Mouse (Mus musculus) MEL (cell line): ENCODE data around the gene Mrps34. TPM values are rescaled to one million over a fixed set of nuclear protein-coding genes. Genes with fewer than 3 reads are reported as not detected.

Source experiments
- DNase-seq: peaks from one replicate; pipeline ENCODE4 v3.0.0; 2011; ENCODE audit warnings: low read depth, low spot score
- H3K27ac ChIP-seq: 2 replicates; pipeline ENCODE4 v1.5.1; 2012; ENCODE audit warnings: low read depth, mild to moderate bottlenecking, control low read depth, low read length, moderate library complexity; ENCODE audit not compliant: control insufficient read depth
- H3K27me3 ChIP-seq, 2 experiments: fragments of 150-350 bp in 1 of 2; sonication (generic) in 1 of 2; 2 replicates each; pipeline ENCODE4 v1.6.1; 2012; ENCODE audit warnings: low read length in 2 of 2, mild to moderate bottlenecking in 2 of 2, improper control_type of control experiment in 1 of 2, moderate library complexity in 1 of 2; ENCODE audit not compliant: insufficient read depth in 2 of 2, control insufficient read depth in 1 of 2
- H3K36me3 ChIP-seq, 2 experiments: 2 replicates each; pipeline ENCODE4 v1.6.1; 2012 to 2014; ENCODE audit warnings: low read length in 2 of 2, improper control_type of control experiment in 1 of 2, inconsistent platforms in 1 of 2, mild to moderate bottlenecking in 1 of 2; ENCODE audit not compliant: insufficient read depth in 2 of 2, control insufficient read depth in 1 of 2
- H3K4me1 ChIP-seq, 2 experiments: fragments of 150-350 bp in 1 of 2; sonication (generic) in 1 of 2; 2 replicates each; pipeline ENCODE4 v1.6.1; 2012; ENCODE audit warnings: low read length in 2 of 2, improper control_type of control experiment in 1 of 2, mild to moderate bottlenecking in 1 of 2; ENCODE audit not compliant: insufficient read depth in 2 of 2, control insufficient read depth in 1 of 2
- H3K4me3 ChIP-seq, 2 experiments: fragments of 150-350 bp in 1 of 2; sonication (generic) in 1 of 2; 2 replicates each; pipeline ENCODE4 v1.5.1; 2012; ENCODE audit warnings: low read depth in 2 of 2, low read length in 2 of 2, mild to moderate bottlenecking in 2 of 2, moderate library complexity in 2 of 2, control low read depth in 1 of 2, improper control_type of control experiment in 1 of 2; ENCODE audit not compliant: control insufficient read depth in 1 of 2, insufficient read depth in 1 of 2
- H3K79me2 ChIP-seq: 2 replicates; pipeline ENCODE4 v1.6.1; 2012; ENCODE audit warnings: mild to moderate bottlenecking, low read length, moderate library complexity; ENCODE audit not compliant: control insufficient read depth, poor library complexity, insufficient read depth
- H3K9ac ChIP-seq: 2 replicates; pipeline ENCODE4 v1.6.1; 2012; ENCODE audit warnings: low read depth, mild to moderate bottlenecking, control low read depth, low read length, moderate library complexity; ENCODE audit not compliant: control insufficient read depth, poor library complexity, severe bottlenecking
- H3K9me3 ChIP-seq: fragments of 150-350 bp; sonication (generic); replicated peaks from 2 replicates; pipeline ENCODE4 v1.6.1; 2012; ENCODE audit warnings: mild to moderate bottlenecking, low read length, improper control_type of control experiment, moderate library complexity; ENCODE audit not compliant: insufficient read depth
- CHD1 ChIP-seq: IDR thresholded peaks from 2 replicates; pipeline ENCODE4 v1.6.1; 2012; ENCODE audit warnings: low read depth, mild to moderate bottlenecking, inconsistent platforms, low read length, improper control_type of control experiment
- CTCF ChIP-seq, 3 experiments: IDR thresholded peaks in 2 of 3; conservative IDR thresholded peaks in 1 of 3; 2 replicates each; pipeline ENCODE4 v1.5.1; 2011 to 2012; ENCODE audit warnings: low read length in 3 of 3, low read depth in 2 of 3, mild to moderate bottlenecking in 2 of 3, improper control_type of control experiment in 1 of 3, inconsistent platforms in 1 of 3, mixed read lengths in 1 of 3, moderate library complexity in 1 of 3; ENCODE audit not compliant: control insufficient read depth in 1 of 3, insufficient read depth in 1 of 3, poor library complexity in 1 of 3, severe bottlenecking in 1 of 3
- E2F4 ChIP-seq: IDR thresholded peaks from 2 replicates; pipeline ENCODE4 v1.6.1; 2011; ENCODE audit warnings: low read depth, low read length, improper control_type of control experiment, borderline replicate concordance
- ELF1 ChIP-seq: IDR thresholded peaks from 2 replicates; pipeline ENCODE4 v1.6.1; 2014; ENCODE audit warnings: low read depth, mild to moderate bottlenecking, inconsistent platforms, low read length, improper control_type of control experiment, moderate library complexity
- EP300 ChIP-seq, 2 experiments: IDR thresholded peaks; 2 replicates each; pipeline ENCODE4 v1.6.1; 2011; ENCODE audit warnings: improper control_type of control experiment in 2 of 2, low read length in 2 of 2, low read depth in 1 of 2, mild to moderate bottlenecking in 1 of 2
- ETS1 ChIP-seq: IDR thresholded peaks from 2 replicates; pipeline ENCODE4 v1.6.1; 2012; ENCODE audit warnings: low read depth, mild to moderate bottlenecking, inconsistent platforms, low read length, improper control_type of control experiment, moderate library complexity
- GABPA ChIP-seq: IDR thresholded peaks from 2 replicates; pipeline ENCODE4 v1.6.1; 2012; ENCODE audit warnings: low read depth, mild to moderate bottlenecking, inconsistent platforms, low read length, improper control_type of control experiment, moderate library complexity
- JUND ChIP-seq: IDR thresholded peaks from 2 replicates; pipeline ENCODE4 v1.6.1; 2011; ENCODE audit warnings: low read depth, mild to moderate bottlenecking, improper control_type of control experiment, low read length
- KAT2A ChIP-seq: conservative IDR thresholded peaks from 2 replicates; pipeline ENCODE4 v1.6.1; 2012; ENCODE audit warnings: low read depth, low read length, improper control_type of control experiment, inconsistent platforms
- MAFK ChIP-seq: IDR thresholded peaks from 2 replicates; pipeline ENCODE4 v1.6.1; 2011; ENCODE audit warnings: low read depth, mild to moderate bottlenecking, low read length, improper control_type of control experiment, borderline replicate concordance
- MAZ ChIP-seq: IDR thresholded peaks from 2 replicates; pipeline ENCODE4 v1.6.1; 2012; ENCODE audit warnings: low read depth, mild to moderate bottlenecking, inconsistent platforms, low read length, improper control_type of control experiment
- MXI1 ChIP-seq: IDR thresholded peaks from 2 replicates; pipeline ENCODE4 v1.6.1; 2011; ENCODE audit warnings: mild to moderate bottlenecking, low read depth, low read length, improper control_type of control experiment
- MYB ChIP-seq: IDR thresholded peaks from 2 replicates; pipeline ENCODE4 v1.6.1; 2011; ENCODE audit warnings: mild to moderate bottlenecking, low read depth, low read length, improper control_type of control experiment
- POLR2A ChIP-seq, 2 experiments: IDR thresholded peaks; 2 replicates each; pipeline ENCODE4 v1.6.1; 2011 to 2012; ENCODE audit warnings: low read length in 2 of 2, mild to moderate bottlenecking in 2 of 2, control low read depth in 1 of 2, improper control_type of control experiment in 1 of 2, low read depth in 1 of 2, moderate library complexity in 1 of 2; ENCODE audit not compliant: control insufficient read depth in 1 of 2, insufficient read depth in 1 of 2, poor library complexity in 1 of 2
- POLR2AphosphoS5 ChIP-seq: IDR thresholded peaks from 2 replicates; pipeline ENCODE4 v1.6.1; 2012; ENCODE audit warnings: low read depth, borderline replicate concordance, mild to moderate bottlenecking, inconsistent platforms, low read length, moderate library complexity, mixed read lengths
- RAD21 ChIP-seq: IDR thresholded peaks from 2 replicates; pipeline ENCODE4 v1.6.1; 2011; ENCODE audit warnings: mild to moderate bottlenecking, low read depth, low read length, improper control_type of control experiment
- RCOR1 ChIP-seq: IDR thresholded peaks from 2 replicates; pipeline ENCODE4 v1.6.1; 2012; ENCODE audit warnings: low read depth, mild to moderate bottlenecking, inconsistent platforms, low read length, improper control_type of control experiment
- SIN3A ChIP-seq: IDR thresholded peaks from 2 replicates; pipeline ENCODE4 v1.6.1; 2012; ENCODE audit warnings: low read length, improper control_type of control experiment, inconsistent platforms
- SMC3 ChIP-seq: IDR thresholded peaks from 2 replicates; pipeline ENCODE4 v1.6.1; 2011; ENCODE audit warnings: low read depth, low read length, improper control_type of control experiment
- TBP ChIP-seq: IDR thresholded peaks from 2 replicates; pipeline ENCODE4 v1.8.0; 2011; ENCODE audit warnings: low read depth, low read length, improper control_type of control experiment
- TCF12 ChIP-seq: IDR thresholded peaks from 2 replicates; pipeline ENCODE4 v1.6.1; 2014; ENCODE audit warnings: low read depth, mild to moderate bottlenecking, inconsistent platforms, low read length, improper control_type of control experiment, moderate library complexity
- UBTF ChIP-seq: IDR thresholded peaks from 2 replicates; pipeline ENCODE4 v1.6.1; 2012; ENCODE audit warnings: low read depth, mild to moderate bottlenecking, inconsistent platforms, low read length, improper control_type of control experiment, moderate library complexity, borderline replicate concordance; ENCODE audit not compliant: insufficient read depth
- USF2 ChIP-seq, 2 experiments: IDR thresholded peaks; 2 replicates each; pipeline ENCODE4 v1.6.1; 2011 to 2012; ENCODE audit warnings: improper control_type of control experiment in 2 of 2, low read length in 2 of 2, borderline replicate concordance in 1 of 2, inconsistent platforms in 1 of 2, low read depth in 1 of 2, mild to moderate bottlenecking in 1 of 2; ENCODE audit not compliant: insufficient read depth in 1 of 2
- ZKSCAN1 ChIP-seq: IDR thresholded peaks from 2 replicates; pipeline ENCODE4 v1.6.1; 2012; ENCODE audit warnings: low read depth, mild to moderate bottlenecking, inconsistent platforms, low read length, improper control_type of control experiment, moderate library complexity
- ZMIZ1 ChIP-seq: IDR thresholded peaks from 2 replicates; pipeline ENCODE4 v1.6.1; 2012; ENCODE audit warnings: low read depth, mild to moderate bottlenecking, inconsistent platforms, low read length, improper control_type of control experiment, moderate library complexity
- polyA plus RNA-seq, 2 experiments: library from polyadenylated mRNA; stranded (reverse) in 1 of 2; unstranded in 1 of 2; fragments of >175 nt in 1 of 2; fragments of >200 nt in 1 of 2; gene quantifications; 2 replicates each; pipeline versions ENCODE4 v1.2.1 to v1.2.4; 2012; ENCODE audit warnings: low replicate concordance in 2 of 2, low read depth in 1 of 2; ENCODE audit not compliant: insufficient read length in 2 of 2, insufficient read depth in 1 of 2, missing spikeins in 1 of 2
- total RNA-seq: library from RNA; depleted of rRNA; stranded (reverse); fragments of 300-350 nt; gene quantifications from 2 replicates; pipeline ENCODE4 v1.2.3, GENCODE M21; 2012

Mrps34 gene
- total and polyA plus RNA-seq, 3 experiments: 74.8 to 82.0 TPM; not detected in 1

DNA sequence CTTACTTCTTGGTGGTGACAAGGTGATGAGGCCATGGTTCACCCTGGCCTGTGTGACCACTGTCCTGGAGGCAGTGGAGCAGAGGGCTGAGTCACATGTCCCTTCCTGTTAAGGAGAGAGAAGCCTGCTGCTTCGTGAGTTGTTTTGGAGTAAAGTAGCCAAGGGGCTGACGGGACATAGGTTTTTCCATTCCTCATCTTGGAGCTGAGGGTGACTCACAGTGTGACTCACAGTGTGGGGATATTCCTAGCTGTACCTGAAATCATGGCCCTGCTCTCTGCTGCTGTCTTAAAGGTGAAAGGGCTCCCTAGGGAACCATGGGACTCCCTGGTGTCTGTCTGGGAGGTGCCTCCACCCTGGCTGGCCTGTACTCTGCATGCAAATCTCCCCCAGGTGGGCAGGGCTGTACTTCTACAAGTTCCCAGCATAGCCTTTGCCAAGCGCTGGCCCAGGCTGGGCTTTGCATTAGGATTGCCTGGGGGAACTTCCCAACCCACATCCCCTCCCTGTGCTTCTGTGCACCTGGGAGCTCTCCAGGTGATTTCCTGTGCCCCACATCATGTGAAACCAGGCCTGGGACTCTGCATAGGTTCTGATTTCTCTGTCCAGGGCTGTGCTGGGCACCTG, 39.0 kb upstream of the Mrps34 start:
- no peak for TF ChIP-seq USF2 (IDR thresholded peaks at IDR 0.05; ENCODE audit: borderline replicate concordance in 1 of 2, insufficient read depth in 1 of 2, low read depth in 1 of 2, low read length in 2 of 2)
- TF ChIP-seq CTCF (IDR thresholded peaks at IDR 0.05 in 2 of 3, conservative IDR thresholded peaks at IDR 0.05 in 1 of 3; ENCODE audit: control insufficient read depth in 1 of 3, insufficient read depth in 1 of 3, low read depth in 2 of 3, low read length in 3 of 3, poor library complexity in 1 of 3, severe bottlenecking in 1 of 3): no peak
- no peak for TF ChIP-seq E2F4
- TF ChIP-seq POLR2AphosphoS5: no peak
- TF ChIP-seq POLR2A (IDR thresholded peaks at IDR 0.05; ENCODE audit: control insufficient read depth in 1 of 2, insufficient read depth in 1 of 2, low read depth in 1 of 2, low read length in 2 of 2, poor library complexity in 1 of 2): no peak
- no peak for TF ChIP-seq TCF12
- TF ChIP-seq MYB: no peak
- TF ChIP-seq EP300 (IDR thresholded peaks at IDR 0.05; ENCODE audit: low read depth in 1 of 2, low read length in 2 of 2): no peak
- no peak for TF ChIP-seq ZKSCAN1
- TF ChIP-seq ELF1: no peak
- no peak for TF ChIP-seq SMC3
- no peak for TF ChIP-seq ZMIZ1
- TF ChIP-seq, all 39 proteins: peak for 0
- no peak for DNase-seq
- no peak overlapping the region for H3K4me3 ChIP-seq
- no peak overlapping the region for H3K9ac ChIP-seq
- no peaks in the 10 kb centered on the region for H3K79me2 ChIP-seq
- H3K36me3 ChIP-seq: peaks cover 0 to 17% of the 10 kb centered on the region in 2 experiments; a peak in 2 of 4 replicates
- no peaks in the 10 kb centered on the region for H3K9me3 ChIP-seq
- no peaks in the 10 kb centered on the region for H3K27me3 ChIP-seq
- H3K4me1 ChIP-seq: peaks cover 4 to 22% of the 10 kb centered on the region in 2 experiments
- H3K27ac ChIP-seq: no peak overlapping the region

DNA sequence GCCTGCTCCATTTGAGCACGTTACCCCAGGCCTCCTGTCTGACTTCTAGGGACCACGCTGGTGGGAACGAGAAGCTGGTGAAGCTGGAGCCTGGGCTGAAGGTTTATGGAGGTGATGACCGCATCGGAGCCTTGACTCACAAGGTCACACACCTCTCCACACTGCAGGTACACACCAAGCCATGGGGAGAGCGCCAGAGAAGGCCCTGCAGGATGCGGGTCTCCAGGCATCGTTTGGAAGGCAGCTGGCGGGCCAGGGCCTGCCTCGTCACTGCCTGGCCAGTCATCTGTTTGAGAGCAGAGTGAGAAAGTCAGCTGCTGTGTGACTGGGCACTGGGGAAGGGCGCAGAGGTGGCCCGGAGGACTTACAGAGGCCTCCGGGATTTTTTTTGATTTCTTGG, 38.3 kb upstream of the Mrps34 start:
- Histone ChIP-seq H3K4me1 (peaks cover 4 to 16% of the 10 kb centered on the region in 2 experiments), H3K27me3 (no peaks in the 10 kb centered on the region), H3K36me3 (peaks cover 0 to 12% of the 10 kb centered on the region in 2 experiments; a peak in 2 of 4 replicates)
- no peak for TF ChIP-seq RAD21
- no peak for TF ChIP-seq CHD1
- no peak for TF ChIP-seq EP300 (IDR thresholded peaks at IDR 0.05; ENCODE audit: low read depth in 1 of 2, low read length in 2 of 2)
- TF ChIP-seq MAFK: no peak
- no peak for TF ChIP-seq CTCF (IDR thresholded peaks at IDR 0.05 in 2 of 3, conservative IDR thresholded peaks at IDR 0.05 in 1 of 3; ENCODE audit: control insufficient read depth in 1 of 3, insufficient read depth in 1 of 3, low read depth in 2 of 3, low read length in 3 of 3, poor library complexity in 1 of 3, severe bottlenecking in 1 of 3)
- TF ChIP-seq ELF1: no peak
- TF ChIP-seq SMC3: no peak
- TF ChIP-seq GABPA: no peak
- TF ChIP-seq ETS1: no peak
- TF ChIP-seq KAT2A: no peak
- TF ChIP-seq SIN3A: no peak
- no peak for TF ChIP-seq RCOR1
- TF ChIP-seq POLR2AphosphoS5: no peak
- TF ChIP-seq MAZ: no peak
- no peak for TF ChIP-seq TCF12
- TF ChIP-seq UBTF: no peak
- no peak for TF ChIP-seq JUND
- TF ChIP-seq TBP: no peak
- TF ChIP-seq MXI1: no peak
- TF ChIP-seq, all 39 proteins: peak for 0
- DNase-seq: no peak
- no peak overlapping the region for H3K4me3 ChIP-seq
- H3K9ac ChIP-seq: no peak overlapping the region
- H3K9me3 ChIP-seq: no peaks in the 10 kb centered on the region
- no peaks in the 10 kb centered on the region for H3K79me2 ChIP-seq
- H3K27ac ChIP-seq: no peak overlapping the region
